Mouse (Mus musculus) heart, adult 2 months (tissue): ENCODE data around the gene Tnrc18.

ENCODE experiments used
- CTCF ChIP-seq: fragments of 200-600 bp; IDR thresholded peaks from 2 replicates; pipeline ENCODE4 v1.8.1; 2022; ENCODE audit warnings: antibody characterized with exemption, mild to moderate bottlenecking, moderate library complexity
- POLR2A ChIP-seq: fragments of 200-500 bp; IDR thresholded peaks from 2 replicates; pipeline ENCODE4 v1.6.1; 2011; ENCODE audit warnings: mild to moderate bottlenecking, low read depth, low read length, control low read depth; ENCODE audit not compliant: insufficient read depth

- TF ChIP-seq POLR2A: no peak
- TF ChIP-seq CTCF: no peak; the same call in 1 of the 2 replicates
These were observed 93.8 kb downstream of the Tnrc18 start for GRCm38 (mm10) chr5:142723520-142724133.
